Mouse (Mus musculus): Measurements from ENCODE around the gene Clk4.

The Clk4 gene

GRCm38 (mm10) chr11:51311846-51312245, 50.3 kb downstream of the Clk4 start:
- DNase-seq (ENCODE audit: low spot score): no peak

DNA sequence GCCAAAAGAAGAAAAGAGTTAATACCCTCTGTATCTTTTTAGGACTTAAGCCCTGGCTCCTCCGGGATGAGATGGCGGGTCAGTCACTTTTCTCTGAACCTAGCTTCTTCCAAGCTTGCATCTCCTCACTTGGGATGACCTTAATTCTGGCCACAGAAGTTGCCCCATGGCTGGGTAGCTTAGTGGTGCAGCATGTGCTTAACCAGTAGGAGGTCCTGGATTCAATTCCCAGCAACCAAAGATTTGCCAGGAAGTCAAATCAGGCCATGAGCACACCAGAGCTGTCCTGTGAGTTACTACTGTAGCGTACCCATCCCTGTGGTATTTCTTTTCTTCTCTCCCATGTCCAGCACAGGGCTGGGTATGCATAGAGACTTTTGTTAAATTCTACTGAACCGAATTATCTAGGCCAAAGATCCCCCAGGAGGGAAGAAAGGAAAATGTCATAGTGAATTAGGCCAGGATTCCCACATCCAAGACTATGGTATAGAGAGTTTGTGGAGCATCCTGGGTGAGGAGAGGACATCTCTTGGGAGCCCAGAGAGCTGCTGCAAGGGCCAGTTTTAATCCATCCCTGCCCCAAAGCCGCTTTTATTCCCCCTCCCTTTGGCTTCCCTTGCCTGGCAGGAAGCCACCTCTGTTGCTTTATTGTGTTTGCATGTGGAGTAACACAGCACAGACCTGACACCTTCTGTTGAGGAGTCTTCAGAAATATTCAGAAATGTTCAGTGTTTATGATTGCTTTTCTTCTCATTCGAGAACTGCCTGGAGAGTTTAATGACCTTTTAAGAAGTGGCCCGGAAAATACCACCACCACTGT, 54.7 kb downstream of the Clk4 start:
- DNase-seq (ENCODE audit: low spot score): no peak

GRCm38 (mm10) chr11:51320609-51321008, 59.1 kb downstream of the Clk4 start:
- no peak for DNase-seq (ENCODE audit: low spot score)

- peak; percentile 23 for DNase-seq (ENCODE audit: low spot score)
Observed at GRCm38 (mm10) chr11:51326908-51327307, 65.4 kb downstream of the Clk4 start.

- no peak for DNase-seq (ENCODE audit: low spot score)
Observed at GRCm38 (mm10) chr11:51328387-51328942, 66.9 kb downstream of the Clk4 start.

GRCm38 (mm10) chr11:51329837-51330714, 68.5 kb downstream of the Clk4 start:
- DNase-seq (ENCODE audit: low spot score): no peak
